Mouse (Mus musculus): ENCODE results near the gene Sez6l2. TPM values are rescaled to one million over a fixed set of nuclear protein-coding genes. Genes with fewer than 3 reads are reported as not detected.
A peak's percentile ranks its signal among the peaks of the same experiment; 100 is the strongest.

The Sez6l2 gene
- total and polyA plus RNA-seq, 3 experiments: 5.0 to 6.1 (median 5.6) TPM

DNA sequence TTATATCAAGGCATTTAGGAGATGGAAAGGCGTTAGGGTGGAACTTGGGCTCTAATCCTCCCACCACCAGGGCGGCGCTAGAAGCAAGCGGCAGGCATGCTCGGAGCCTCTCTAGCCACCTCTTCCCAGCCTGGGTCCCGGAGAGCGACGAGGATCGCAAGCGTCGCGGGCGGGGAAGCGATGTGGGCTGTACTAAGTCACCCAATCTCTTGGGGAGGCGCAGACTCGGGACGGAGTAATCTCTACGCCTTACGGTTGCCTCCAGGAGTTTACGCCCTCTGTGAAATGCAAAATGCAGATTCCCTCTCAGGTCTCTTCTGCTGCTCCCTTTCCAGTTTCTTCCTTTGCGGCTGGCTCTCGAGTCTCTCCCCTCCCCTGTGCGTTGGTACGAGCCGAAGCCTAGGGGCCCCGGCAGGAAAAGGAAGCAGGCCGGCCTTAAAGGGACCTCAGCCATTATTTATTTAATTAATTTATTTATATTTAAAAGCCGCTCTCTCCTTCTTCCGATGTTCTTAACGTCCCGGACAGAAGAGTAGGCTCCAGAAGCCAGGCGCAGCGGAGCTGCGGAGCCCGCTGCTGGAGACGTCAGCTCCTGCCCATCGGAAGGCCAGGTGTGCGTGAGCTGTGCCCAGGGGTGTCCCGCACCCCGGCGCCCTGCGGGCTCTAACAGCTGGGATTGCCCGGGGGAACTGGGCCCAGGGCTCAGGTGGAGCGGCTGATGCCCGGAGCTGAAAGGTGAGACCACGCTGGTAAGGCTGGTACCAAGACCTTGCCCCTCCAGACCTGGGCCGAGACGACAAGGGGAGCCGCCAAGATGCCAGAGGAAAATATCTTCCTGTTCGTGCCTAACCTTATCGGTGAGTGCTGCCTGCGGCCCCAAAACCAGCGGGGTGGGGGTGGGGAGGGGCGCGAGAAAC, 25.8 kb downstream of the Sez6l2 start, which contains the start of gene Cdiptos:
Cdiptos (minus strand) TSS at position 149 of the 917 bp plus-strand sequence.
- Histone ChIP-seq H3K27me3 (ENCODE audit: control insufficient read depth, insufficient read depth, low read length) (no peaks in the 10 kb centered on the region), H3K36me3 (ENCODE audit: control insufficient read depth, insufficient read depth, low read length) (peaks cover 3% of the 10 kb centered on the region; the same call in 1 of the 2 replicates), H3K4me3 (peak within 1 kb of the TSS; percentile 100), H3K27ac (peak within 1 kb of the TSS; percentile 100), H3K9ac (ENCODE audit: low read depth, low read length) (peak within 1 kb of the TSS; percentile 91), H3K4me1 (ENCODE audit: control insufficient read depth, insufficient read depth, low read length) (peaks cover 10% of the 10 kb centered on the region), H3K79me2 (replicated peaks; ENCODE audit: control insufficient read depth, insufficient read depth, low read length) (peaks cover 3% of the 10 kb centered on the region; the same call in 1 of the 2 replicates)
- peak; percentile 95 to 96 for DNase-seq
- under 1% methylated on average over 55 of the region's 55 CpGs for WGBS
- peak; percentile 40; the same call in 1 of the 2 replicates for TF ChIP-seq POLR2A (IDR thresholded peaks at IDR 0.05; ENCODE audit: insufficient read depth, low read depth, low read length)
- peak; percentile 84; the same call in 1 of the 2 replicates for TF ChIP-seq EP300 (IDR thresholded peaks at IDR 0.05; ENCODE audit: insufficient read depth, low read depth, low read length)
- TF ChIP-seq CTCF (IDR thresholded peaks at IDR 0.05): peak; percentile 99; the same call in 1 of the 2 replicates
- intact Hi-C loops (cut with DNase I): loop anchor here (1.0 to 2.0 kb wide), 3 partner anchors 41 to 113 kb away; partner anchors contain the start of genes Ino80e, Kctd13 and Pagr1a

- no peaks in the 10 kb centered on the region for H3K27me3 ChIP-seq (ENCODE audit: control insufficient read depth, insufficient read depth, low read length)
- 23% methylated on average over 14 of the region's 14 CpGs for WGBS
- intact Hi-C loops (cut with DNase I): loop anchor here (1.0 to 2.0 kb wide), 3 partner anchors 40 to 114 kb away; partner anchors contain the start of genes Ino80e, Kctd13 and Pagr1a
- DNase-seq: peak in 1 of 2 experiments; percentile 35
- H3K36me3 ChIP-seq (ENCODE audit: control insufficient read depth, insufficient read depth, low read length): peaks cover 3% of the 10 kb centered on the region; the same call in 1 of the 2 replicates
- H3K9ac ChIP-seq (ENCODE audit: low read depth, low read length): peak overlapping the region; percentile 91
- peaks cover 3% of the 10 kb centered on the region; the same call in 1 of the 2 replicates for H3K79me2 ChIP-seq (replicated peaks; ENCODE audit: control insufficient read depth, insufficient read depth, low read length)
- peak overlapping the region; percentile 100 for H3K27ac ChIP-seq
- TF ChIP-seq CTCF (IDR thresholded peaks at IDR 0.05): no peak
- TF ChIP-seq EP300 (IDR thresholded peaks at IDR 0.05; ENCODE audit: insufficient read depth, low read depth, low read length): no peak
- TF ChIP-seq POLR2A (IDR thresholded peaks at IDR 0.05; ENCODE audit: insufficient read depth, low read depth, low read length): no peak
- H3K4me3 ChIP-seq: peak overlapping the region; percentile 100
- H3K4me1 ChIP-seq (ENCODE audit: control insufficient read depth, insufficient read depth, low read length): peaks cover 10% of the 10 kb centered on the region
Measured at GRCm38 (mm10) chr7:126976878-126977459, 26.6 kb downstream of the Sez6l2 start.

DNA sequence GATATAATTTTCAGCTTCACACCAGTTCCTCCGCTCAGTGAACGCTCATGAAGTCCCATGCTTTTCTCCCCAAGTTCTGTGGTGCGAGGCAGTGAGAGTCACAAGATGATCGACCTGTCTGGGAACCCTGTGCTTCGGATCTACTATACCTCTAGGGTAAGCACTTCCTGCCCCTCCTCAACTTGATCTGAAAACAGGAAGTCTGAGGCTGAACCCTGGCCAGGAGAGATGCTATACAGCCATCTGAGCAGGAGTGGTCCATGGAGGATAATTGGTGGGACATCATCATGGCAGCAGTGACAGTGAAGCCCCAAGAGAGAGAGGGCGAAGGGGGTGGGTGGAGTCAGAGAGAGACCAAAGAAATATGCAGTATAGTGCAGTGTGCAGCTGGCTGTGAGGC, 28.5 kb downstream of the Sez6l2 start:
- Histone ChIP-seq H3K4me1 (ENCODE audit: control insufficient read depth, insufficient read depth, low read length) (peaks cover 8% of the 10 kb centered on the region), H3K4me3 (no peak overlapping the region), H3K27ac (no peak overlapping the region), H3K27me3 (ENCODE audit: control insufficient read depth, insufficient read depth, low read length) (no peaks in the 10 kb centered on the region), H3K36me3 (ENCODE audit: control insufficient read depth, insufficient read depth, low read length) (peaks cover 3% of the 10 kb centered on the region; the same call in 1 of the 2 replicates), H3K9ac (ENCODE audit: low read depth, low read length) (no peak overlapping the region), H3K79me2 (replicated peaks; ENCODE audit: control insufficient read depth, insufficient read depth, low read length) (peaks cover 3% of the 10 kb centered on the region; the same call in 1 of the 2 replicates)
- 62% methylated on average over 6 of the region's 6 CpGs for WGBS
- no peak for DNase-seq
- intact Hi-C loops (cut with DNase I): no loop called here
- TF ChIP-seq CTCF (IDR thresholded peaks at IDR 0.05) (no peak), EP300 (IDR thresholded peaks at IDR 0.05; ENCODE audit: insufficient read depth, low read depth, low read length) (no peak), POLR2A (IDR thresholded peaks at IDR 0.05; ENCODE audit: insufficient read depth, low read depth, low read length) (no peak)

DNA sequence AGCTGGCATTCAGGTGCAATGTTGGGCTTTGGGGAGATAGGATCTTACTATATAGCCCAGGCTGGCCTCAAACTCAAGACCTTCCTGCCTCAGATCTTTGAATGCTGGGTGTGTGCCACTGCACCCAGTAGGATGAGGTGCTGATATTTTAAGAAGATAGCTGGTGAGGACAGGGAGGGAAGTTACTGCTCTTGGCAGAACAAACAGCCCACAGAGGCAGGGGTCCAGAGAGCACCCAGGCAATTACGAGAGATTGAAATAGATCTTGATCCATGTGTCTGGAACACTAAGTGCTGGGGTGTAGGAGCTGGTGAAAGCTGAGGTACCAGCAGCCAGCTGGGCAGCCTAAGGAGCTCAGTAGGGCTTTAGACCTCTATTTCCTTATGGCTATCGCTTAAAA, 31.2 kb downstream of the Sez6l2 start:
- peaks cover 3% of the 10 kb centered on the region; the same call in 1 of the 2 replicates for H3K36me3 ChIP-seq (ENCODE audit: control insufficient read depth, insufficient read depth, low read length)
- WGBS: 74% methylated on average over 2 of the region's 2 CpGs
- H3K27me3 ChIP-seq (ENCODE audit: control insufficient read depth, insufficient read depth, low read length): no peaks in the 10 kb centered on the region
- H3K4me1 ChIP-seq (ENCODE audit: control insufficient read depth, insufficient read depth, low read length): peaks cover 4% of the 10 kb centered on the region
- no peak overlapping the region for H3K9ac ChIP-seq (ENCODE audit: low read depth, low read length)
- TF ChIP-seq EP300 (IDR thresholded peaks at IDR 0.05; ENCODE audit: insufficient read depth, low read depth, low read length) (no peak), POLR2A (IDR thresholded peaks at IDR 0.05; ENCODE audit: insufficient read depth, low read depth, low read length) (no peak), CTCF (IDR thresholded peaks at IDR 0.05) (no peak)
- intact Hi-C loops (cut with DNase I): no loop called here
- no peak overlapping the region for H3K27ac ChIP-seq
- no peak overlapping the region for H3K4me3 ChIP-seq
- H3K79me2 ChIP-seq (replicated peaks; ENCODE audit: control insufficient read depth, insufficient read depth, low read length): peaks cover under 1% of the 10 kb centered on the region; the same call in 1 of the 2 replicates
- no peak for DNase-seq

DNA sequence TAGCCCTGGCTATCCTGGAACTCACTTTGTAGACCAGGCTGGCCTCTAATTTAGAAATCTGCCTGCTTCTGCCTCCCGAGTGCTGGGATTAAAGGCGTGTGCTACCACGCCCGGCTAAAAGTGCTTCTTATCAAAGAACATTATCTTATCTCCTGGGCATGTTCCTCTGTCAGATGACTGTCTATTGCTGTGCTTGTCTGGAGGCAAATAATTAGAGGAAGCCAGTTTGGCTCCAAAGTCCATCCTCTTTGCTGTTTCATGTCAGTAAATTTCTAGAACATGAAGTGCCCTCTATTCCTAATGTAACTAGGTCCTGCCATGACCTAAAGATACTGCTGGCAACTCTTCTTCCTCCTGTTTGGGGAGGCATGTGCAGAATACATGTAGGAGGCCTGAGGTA, 31.7 kb downstream of the Sez6l2 start:
- H3K9ac ChIP-seq (ENCODE audit: low read depth, low read length): no peak overlapping the region
- no peak for TF ChIP-seq EP300 (IDR thresholded peaks at IDR 0.05; ENCODE audit: insufficient read depth, low read depth, low read length)
- no peak for TF ChIP-seq POLR2A (IDR thresholded peaks at IDR 0.05; ENCODE audit: insufficient read depth, low read depth, low read length)
- TF ChIP-seq CTCF (IDR thresholded peaks at IDR 0.05): no peak
- DNase-seq: no peak
- intact Hi-C loops (cut with DNase I): no loop called here
- H3K4me3 ChIP-seq: no peak overlapping the region
- H3K27ac ChIP-seq: no peak overlapping the region
- no peaks in the 10 kb centered on the region for H3K79me2 ChIP-seq (replicated peaks; ENCODE audit: control insufficient read depth, insufficient read depth, low read length)
- H3K36me3 ChIP-seq (ENCODE audit: control insufficient read depth, insufficient read depth, low read length): peaks cover 3% of the 10 kb centered on the region; the same call in 1 of the 2 replicates
- H3K27me3 ChIP-seq (ENCODE audit: control insufficient read depth, insufficient read depth, low read length): no peaks in the 10 kb centered on the region
- peaks cover 2% of the 10 kb centered on the region for H3K4me1 ChIP-seq (ENCODE audit: control insufficient read depth, insufficient read depth, low read length)
- WGBS: 67% methylated on average over 4 of the region's 4 CpGs

Measured in heart, adult 2 months (tissue).